Mouse (Mus musculus): Measurements from ENCODE around the gene Armcx1. TPM values are rescaled to one million over a fixed set of nuclear protein-coding genes. Genes with fewer than 3 reads are reported as not detected.

Armcx1 gene
- polyA plus RNA-seq, 1 experiment from 2014 or later = 41.8 TPM

Other genes with a start within 250 kb of the Armcx1 start
- not detected in 2 replicates for gene Taf7l, start 241.5 kb upstream of the Armcx1 start, polyA plus RNA-seq (2016; fragmentation: Nextera tagmentation; extraction: Ambion mirVana)
- 70.6 and 100 TPM in 2 replicates for gene Timm8a1, start 176.1 kb upstream of the Armcx1 start, polyA plus RNA-seq (2016; fragmentation: Nextera tagmentation; extraction: Ambion mirVana)
- gene Btk, start 134.4 kb upstream of the Armcx1 start, polyA plus RNA-seq (2016; fragmentation: Nextera tagmentation; extraction: Ambion mirVana) = 1.2 and 2.2 TPM in 2 replicates
- gene Rpl36a, start 132.3 kb upstream of the Armcx1 start, polyA plus RNA-seq (2016; fragmentation: Nextera tagmentation; extraction: Ambion mirVana) = 271 and 325 TPM in 2 replicates
- gene Gla, start 116.8 kb upstream of the Armcx1 start, polyA plus RNA-seq (2016; fragmentation: Nextera tagmentation; extraction: Ambion mirVana) = 4.9 and 6.2 TPM in 2 replicates
- gene Hnrnph2, start 116.8 kb upstream of the Armcx1 start, polyA plus RNA-seq (2016; fragmentation: Nextera tagmentation; extraction: Ambion mirVana) = 164 and 210 TPM in 2 replicates
- gene Armcx4, start 31.4 kb upstream of the Armcx1 start, polyA plus RNA-seq (2016; fragmentation: Nextera tagmentation; extraction: Ambion mirVana) = 4.2 and 6.4 TPM in 2 replicates
- 15.7 and 16.1 TPM in 2 replicates for gene Armcx6, start 33.5 kb downstream of the Armcx1 start, polyA plus RNA-seq (2016; fragmentation: Nextera tagmentation; extraction: Ambion mirVana)
- 47.7 and 57.1 TPM in 2 replicates for gene Armcx3, start 38.6 kb downstream of the Armcx1 start, polyA plus RNA-seq (2016; fragmentation: Nextera tagmentation; extraction: Ambion mirVana)
- gene Armcx2, start 91.3 kb downstream of the Armcx1 start, polyA plus RNA-seq (2016; fragmentation: Nextera tagmentation; extraction: Ambion mirVana) = 79.2 and 86.4 TPM in 2 replicates
- gene Nxf2, start 246.8 kb downstream of the Armcx1 start, polyA plus RNA-seq (2016; fragmentation: Nextera tagmentation; extraction: Ambion mirVana) = 0.61 and 0.70 TPM in 2 replicates

All from hindbrain, embryonic 10.5 days (tissue).